Mouse (Mus musculus) liver, postnatal 0 days (tissue): Measurements from ENCODE around the gene Aldh3b2. TPM values are rescaled to one million over a fixed set of nuclear protein-coding genes. Genes with fewer than 3 reads are reported as not detected.
A peak's percentile ranks its signal among the peaks of the same experiment; 100 is the strongest.

ENCODE experiments used
- ATAC-seq: fragments of 200-750 bp; cut with Nextera tagmentation; 2 replicates; pipeline ENCODE4 v1.8.0; 2017; ENCODE audit warnings: mild to moderate bottlenecking, moderate library complexity
- DNase-seq: peaks from one replicate; pipeline ENCODE4 v3.0.0-alpha.2; 2016
- H3K27ac ChIP-seq: fragments of 300-500 bp; sonication (generic); 2 replicates; pipeline ENCODE4 v1.5.1; 2014; ENCODE audit warnings: antibody characterized with exemption, moderate library complexity, mild to moderate bottlenecking, low read depth
- H3K27me3 ChIP-seq: fragments of 300-500 bp; sonication (generic); 2 replicates; pipeline ENCODE4 v1.6.1; 2014; ENCODE audit warnings: low read length, control low read depth, mixed read lengths; ENCODE audit not compliant: insufficient read depth
- H3K36me3 ChIP-seq: fragments of 300-500 bp; sonication (generic); replicated peaks from 2 replicates; pipeline ENCODE4 v1.6.1; 2014; ENCODE audit warnings: mild to moderate bottlenecking, control low read depth, low read length, moderate library complexity, mixed read lengths; ENCODE audit not compliant: insufficient read depth
- H3K4me1 ChIP-seq: fragments of 300-500 bp; sonication (generic); 2 replicates; pipeline ENCODE4 v1.6.1; 2014; ENCODE audit warnings: antibody characterized with exemption, mild to moderate bottlenecking, control low read depth; ENCODE audit not compliant: insufficient read depth
- H3K4me2 ChIP-seq: fragments of 300-500 bp; sonication (generic); 2 replicates; pipeline ENCODE4 v1.6.1; 2014; ENCODE audit warnings: low read depth, mild to moderate bottlenecking, low read length, moderate library complexity, mixed read lengths
- H3K4me3 ChIP-seq: fragments of 300-500 bp; sonication (generic); 2 replicates; pipeline ENCODE4 v1.5.1; 2014; ENCODE audit warnings: low read depth, low read length
- H3K9ac ChIP-seq: fragments of 300-500 bp; sonication (generic); replicated peaks from 2 replicates; pipeline ENCODE4 v1.6.1; 2014; ENCODE audit warnings: mild to moderate bottlenecking, moderate library complexity
- H3K9me3 ChIP-seq: fragments of 300-500 bp; sonication (generic); 2 replicates; pipeline ENCODE4 v1.6.1; 2016; ENCODE audit warnings: mild to moderate bottlenecking, control low read depth, low read length, mixed read lengths
- CTCF ChIP-seq: sonication (generic); IDR thresholded peaks from 2 replicates; pipeline ENCODE4 v1.5.1; 2016; ENCODE audit warnings: antibody characterized with exemption, low read depth
- EP300 ChIP-seq: IDR thresholded peaks from 2 replicates; pipeline ENCODE4 v1.6.1; 2016; ENCODE audit warnings: antibody characterized with exemption, low read depth, mild to moderate bottlenecking
- WGBS: fragments of 180-500 bp; shearing (Covaris S2); extraction: QIAGEN DNeasy Blood & Tissue Kit; methylation state at CpG from one replicate; pipeline ENCODE4 v1.1.7; 2014; ENCODE audit not compliant: insufficient replicate concordance; 5-methylcytosine and 5-hydroxymethylcytosine counted together
- polyA plus RNA-seq: library from polyadenylated mRNA; unstranded; fragments of >200 nt; fragmentation: Nextera tagmentation; extraction: Ambion mirVana; gene quantifications from 2 replicates; pipeline ENCODE4 v1.2.1, GENCODE M21; 2015

Gene Aldh3b2
- polyA plus RNA-seq = 0.09 and 0.11 TPM in 2 replicates

- no peaks in the 10 kb centered on the region for H3K9me3 ChIP-seq
- no peak for DNase-seq
- TF ChIP-seq CTCF = no peak
- TF ChIP-seq EP300 = no peak
- H3K27me3 ChIP-seq = no peaks in the 10 kb centered on the region
- 47% methylated on average over 9 of the region's 9 CpGs for WGBS
- H3K27ac ChIP-seq = no peak within 1 kb of the TSS
- no peaks in the 10 kb centered on the region for H3K4me1 ChIP-seq
- no peak within 1 kb of the TSS for H3K4me3 ChIP-seq
- ATAC-seq = peak; percentile 60; the same call in 1 of the 2 replicates
- no peaks in the 10 kb centered on the region for H3K36me3 ChIP-seq
- H3K9ac ChIP-seq = no peak within 1 kb of the TSS
- H3K4me2 ChIP-seq = no peak within 1 kb of the TSS
Observed at GRCm38 (mm10) chr19:3972229-3972628, at the start of gene Aldh3b2. Gene Aldh3b2 (plus strand): TSS chr19:3972328.

GRCm38 (mm10) chr19:3922661-3923371 lies 49.3 kb upstream of the Aldh3b2 start:
- H3K36me3 ChIP-seq = no peaks in the 10 kb centered on the region
- H3K9ac ChIP-seq = no peak overlapping the region
- H3K27me3 ChIP-seq = no peaks in the 10 kb centered on the region
- H3K4me2 ChIP-seq = 0 out of 2 replicates have a peak overlapping the region, but pooled peaks have one; percentile 8
- H3K9me3 ChIP-seq = no peaks in the 10 kb centered on the region
- H3K4me1 ChIP-seq = peaks cover 23% of the 10 kb centered on the region
- TF ChIP-seq CTCF (no peak), EP300 (no peak)
- peak; percentile 28; the same call in 1 of the 2 replicates for ATAC-seq
- peak overlapping the region; percentile 91 for H3K27ac ChIP-seq
- 39% methylated on average over 10 of the region's 10 CpGs for WGBS
- no peak overlapping the region for H3K4me3 ChIP-seq
- DNase-seq = no peak

- Histone ChIP-seq H3K27me3 (no peaks in the 10 kb centered on the region), H3K36me3 (no peaks in the 10 kb centered on the region), H3K9ac (peak overlapping the region; percentile 41; the same call in 1 of the 2 replicates), H3K4me1 (peaks cover 23% of the 10 kb centered on the region), H3K27ac (peak overlapping the region; percentile 91), H3K4me3 (no peak overlapping the region), H3K4me2 (peak overlapping the region; percentile 18; the same call in 1 of the 2 replicates), H3K9me3 (no peaks in the 10 kb centered on the region)
- DNase-seq (peak; percentile 55), ATAC-seq (peak; percentile 66)
- 44% methylated on average over 13 of the region's 13 CpGs for WGBS
- TF ChIP-seq EP300 = no peak
- no peak for TF ChIP-seq CTCF
Observed at GRCm38 (mm10) chr19:3923586-3923985, 48.5 kb upstream of the Aldh3b2 start.

- Histone ChIP-seq H3K9me3 (no peaks in the 10 kb centered on the region), H3K27me3 (no peaks in the 10 kb centered on the region), H3K4me1 (peaks cover 28% of the 10 kb centered on the region), H3K9ac (peak overlapping the region; percentile 41), H3K4me3 (no peak overlapping the region), H3K36me3 (no peaks in the 10 kb centered on the region), H3K4me2 (peak overlapping the region; percentile 18), H3K27ac (peak overlapping the region; percentile 91)
- DNase-seq (no peak), ATAC-seq (no peak)
- 67% methylated on average over 8 of the region's 8 CpGs for WGBS
- TF ChIP-seq EP300 (no peak), CTCF (no peak)
Observed at GRCm38 (mm10) chr19:3924190-3924589, 47.9 kb upstream of the Aldh3b2 start.

DNA sequence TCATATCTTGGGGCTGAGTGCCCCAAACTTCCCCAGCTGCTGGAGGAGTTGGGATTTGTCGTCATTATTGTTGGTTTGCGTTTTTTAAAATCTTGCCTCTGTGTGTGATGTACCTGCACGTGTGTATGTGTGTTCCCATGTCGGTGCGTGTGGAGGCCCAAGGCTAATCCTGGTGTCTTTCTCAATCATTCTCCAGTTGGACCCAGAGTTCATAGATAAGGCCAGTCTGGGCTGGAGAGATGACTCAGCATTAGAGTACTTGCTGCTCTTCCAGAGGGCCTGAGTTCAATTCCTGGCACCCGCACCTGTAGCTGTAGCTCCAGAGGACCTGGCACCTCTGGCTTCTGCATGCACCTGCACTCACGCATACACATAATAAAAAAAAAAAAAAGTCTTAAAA lies 47.3 kb upstream of the Aldh3b2 start:
- 74% methylated on average over 7 of the region's 7 CpGs for WGBS
- no peak for TF ChIP-seq CTCF
- no peak for TF ChIP-seq EP300
- H3K36me3 ChIP-seq = no peaks in the 10 kb centered on the region
- no peak overlapping the region for H3K9ac ChIP-seq
- no peak for ATAC-seq
- H3K4me2 ChIP-seq = peak overlapping the region; percentile 18; the same call in 1 of the 2 replicates
- H3K9me3 ChIP-seq = no peaks in the 10 kb centered on the region
- no peak overlapping the region for H3K4me3 ChIP-seq
- peak overlapping the region; percentile 91; the same call in 1 of the 2 replicates for H3K27ac ChIP-seq
- no peaks in the 10 kb centered on the region for H3K27me3 ChIP-seq
- peaks cover 35% of the 10 kb centered on the region for H3K4me1 ChIP-seq
- DNase-seq = no peak

- no peak for TF ChIP-seq EP300
- H3K36me3 ChIP-seq = no peaks in the 10 kb centered on the region
- no peak overlapping the region for H3K4me3 ChIP-seq
- no peaks in the 10 kb centered on the region for H3K9me3 ChIP-seq
- WGBS = 84% methylated on average over 6 of the region's 6 CpGs
- ATAC-seq (no peak), DNase-seq (no peak)
- no peak overlapping the region for H3K4me2 ChIP-seq
- H3K27me3 ChIP-seq = no peaks in the 10 kb centered on the region
- H3K27ac ChIP-seq = no peak overlapping the region
- H3K9ac ChIP-seq = no peak overlapping the region
- H3K4me1 ChIP-seq = peaks cover 45% of the 10 kb centered on the region
Observed at GRCm38 (mm10) chr19:3925859-3926258, 46.3 kb upstream of the Aldh3b2 start.
